Mouse (Mus musculus) G1E (cell line): ENCODE measurements around the gene Ccser2. TPM values are rescaled to one million over a fixed set of nuclear protein-coding genes. Genes with fewer than 3 reads are reported as not detected.

Experiments
- ATAC-seq: 2 replicates; pipeline ENCODE4 v1.8.0; 2016; ENCODE audit warnings: mild to moderate bottlenecking; ENCODE audit not compliant: insufficient number of reproducible peaks, poor library complexity, low FRiP score, severe bottlenecking; ENCODE audit errors: extremely low read depth
- DNase-seq: peaks from one replicate; pipeline ENCODE4 v3.0.0; 2012; ENCODE audit warnings: low spot score
- H3K27me3 ChIP-seq: 2 replicates; pipeline ENCODE4 v1.6.1; 2012; ENCODE audit warnings: mild to moderate bottlenecking, low read length, inconsistent platforms; ENCODE audit not compliant: insufficient read depth
- H3K36me3 ChIP-seq: replicated peaks from 2 replicates; pipeline ENCODE3; 2012; ENCODE audit warnings: mild to moderate bottlenecking, inconsistent platforms
- H3K4me1 ChIP-seq: 2 replicates; pipeline ENCODE4 v1.6.1; 2012; ENCODE audit warnings: low read depth, low read length, inconsistent platforms, mixed read lengths; ENCODE audit not compliant: insufficient read depth
- H3K4me3 ChIP-seq: 2 replicates; pipeline ENCODE4 v1.5.1; 2012; ENCODE audit warnings: low read depth, mild to moderate bottlenecking, inconsistent platforms, low read length, moderate library complexity, mixed read lengths
- H3K9me3 ChIP-seq: replicated peaks from 2 replicates; pipeline ENCODE4 v1.6.1; 2012; ENCODE audit warnings: inconsistent platforms
- CTCF ChIP-seq: IDR thresholded peaks from 2 replicates; pipeline ENCODE4 v1.5.1; 2012; ENCODE audit warnings: low read depth, low read length, inconsistent platforms, mixed read lengths
- GATA1 ChIP-seq: IDR thresholded peaks from 2 replicates; pipeline ENCODE4 v1.6.1; 2012; ENCODE audit warnings: borderline replicate concordance, low read length, inconsistent platforms, mixed read lengths
- GATA2 ChIP-seq: IDR thresholded peaks from 2 replicates; pipeline ENCODE4 v1.6.1; 2012; ENCODE audit warnings: low read depth, low read length, inconsistent platforms, borderline replicate concordance
- POLR2AphosphoS5 ChIP-seq: IDR thresholded peaks from 2 replicates; pipeline ENCODE4 v1.6.1; 2012; ENCODE audit warnings: low read depth, low read length, inconsistent platforms; ENCODE audit not compliant: insufficient replicate concordance
- TAL1 ChIP-seq: conservative IDR thresholded peaks from 2 replicates; pipeline ENCODE4 v1.6.1; 2012; ENCODE audit warnings: low read depth, low read length, inconsistent platforms, mixed read lengths
- polyA plus RNA-seq: library from polyadenylated mRNA; stranded (reverse); fragments of >175 nt; gene quantifications from 2 replicates; pipeline ENCODE4 v1.2.3, GENCODE M21; 2012
- total RNA-seq, 2 experiments: library from RNA; stranded (forward) in 1 of 2; stranded (reverse) in 1 of 2; fragments of 200-1000 nt in 1 of 2; fragments of >200 nt in 1 of 2; fragmentation: Nextera tagmentation in 1 of 2; gene quantifications; 2 replicates each; pipeline ENCODE4 v1.2.3; 2014 to 2017

Gene Ccser2
- total and polyA plus RNA-seq, 3 experiments: 0.53 to 16.9 (median 7.5) TPM

- DNase-seq (no peak), ATAC-seq (no peak)
- TF ChIP-seq GATA2 (no peak), CTCF (no peak), GATA1 (no peak), TAL1 (no peak), POLR2AphosphoS5 (no peak)
- H3K36me3 ChIP-seq: peaks cover 2% of the 10 kb centered on the region
- H3K9me3 ChIP-seq: no peaks in the 10 kb centered on the region
- H3K27me3 ChIP-seq: no peaks in the 10 kb centered on the region
- H3K4me1 ChIP-seq: no peaks in the 10 kb centered on the region
- no peak overlapping the region for H3K4me3 ChIP-seq
Measured at GRCm38 (mm10) chr14:36932638-36933382, 35.8 kb downstream of the Ccser2 start.

GRCm38 (mm10) chr14:36932038-36932437 is 36.5 kb downstream of the Ccser2 start:
- Histone ChIP-seq H3K27me3 (no peaks in the 10 kb centered on the region), H3K9me3 (no peaks in the 10 kb centered on the region), H3K4me3 (no peak overlapping the region), H3K36me3 (peaks cover 2% of the 10 kb centered on the region), H3K4me1 (no peaks in the 10 kb centered on the region)
- ATAC-seq (no peak), DNase-seq (no peak)
- no peak for TF ChIP-seq CTCF
- TF ChIP-seq GATA2: no peak
- no peak for TF ChIP-seq POLR2AphosphoS5
- no peak for TF ChIP-seq TAL1
- TF ChIP-seq GATA1: no peak

- ATAC-seq (peak; percentile 62; the same call in 1 of the 2 replicates), DNase-seq (no peak)
- Histone ChIP-seq H3K27me3 (no peaks in the 10 kb centered on the region), H3K36me3 (peaks cover 2% of the 10 kb centered on the region), H3K4me3 (no peak overlapping the region), H3K4me1 (peaks cover 8% of the 10 kb centered on the region), H3K9me3 (no peaks in the 10 kb centered on the region)
- TF ChIP-seq TAL1: no peak
- no peak for TF ChIP-seq CTCF
- no peak for TF ChIP-seq POLR2AphosphoS5
- TF ChIP-seq GATA2: no peak
- no peak for TF ChIP-seq GATA1
Measured at GRCm38 (mm10) chr14:36923383-36923782, 45.2 kb downstream of the Ccser2 start.

- peaks cover 4% of the 10 kb centered on the region for H3K36me3 ChIP-seq
- TF ChIP-seq TAL1 (no peak), GATA1 (no peak), GATA2 (no peak)
Measured at GRCm38 (mm10) chr14:36921346-36922049, 47.1 kb downstream of the Ccser2 start.

GRCm38 (mm10) chr14:36919886-36920285 is 48.7 kb downstream of the Ccser2 start:
- DNase-seq (no peak), ATAC-seq (no peak)
- Histone ChIP-seq H3K4me3 (no peak overlapping the region), H3K36me3 (peaks cover 4% of the 10 kb centered on the region), H3K9me3 (no peaks in the 10 kb centered on the region), H3K4me1 (peaks cover 8% of the 10 kb centered on the region), H3K27me3 (no peaks in the 10 kb centered on the region)
- no peak for TF ChIP-seq GATA1
- TF ChIP-seq GATA2: no peak
- TF ChIP-seq TAL1: no peak
- no peak for TF ChIP-seq CTCF
- TF ChIP-seq POLR2AphosphoS5: no peak

More at GRCm38 (mm10) chr14:36921346-36922049, 47.1 kb downstream of the Ccser2 start:
- H3K4me1 ChIP-seq: peaks cover 8% of the 10 kb centered on the region
- DNase-seq (no peak), ATAC-seq (no peak)
- no peaks in the 10 kb centered on the region for H3K9me3 ChIP-seq
- no peaks in the 10 kb centered on the region for H3K27me3 ChIP-seq
- H3K4me3 ChIP-seq: no peak overlapping the region

- Histone ChIP-seq H3K27me3 (no peaks in the 10 kb centered on the region), H3K4me3 (no peak overlapping the region), H3K36me3 (peaks cover 4% of the 10 kb centered on the region), H3K4me1 (peaks cover 8% of the 10 kb centered on the region), H3K9me3 (no peaks in the 10 kb centered on the region)
- ATAC-seq (no peak), DNase-seq (no peak)
- TF ChIP-seq POLR2AphosphoS5 (no peak), GATA1 (no peak), GATA2 (no peak), TAL1 (no peak), CTCF (no peak)
Measured at GRCm38 (mm10) chr14:36919146-36919545, 49.4 kb downstream of the Ccser2 start.
